Mouse (Mus musculus) CH12.LX (cell line): ENCODE measurements around the gene Actl6b. TPM values are rescaled to one million over a fixed set of nuclear protein-coding genes. Genes with fewer than 3 reads are reported as not detected.

Source experiments
- DNase-seq: peaks from one replicate; pipeline ENCODE4 v3.0.0-alpha.2; 2013; ENCODE audit errors: extremely low read depth
- H3K27ac ChIP-seq: 2 replicates; pipeline ENCODE4 v1.5.1; 2012; ENCODE audit warnings: low read depth, mild to moderate bottlenecking, control low read depth, moderate library complexity; ENCODE audit not compliant: insufficient read depth
- H3K27me3 ChIP-seq: replicated peaks from 2 replicates; pipeline ENCODE3; 2012; ENCODE audit warnings: inconsistent platforms
- H3K36me3 ChIP-seq, 2 experiments: replicated peaks in 1 of 2; 2 replicates each; pipeline versions ENCODE3 to v1.6.1; 2012; ENCODE audit warnings: inconsistent platforms in 1 of 2, low read length in 1 of 2, mild to moderate bottlenecking in 1 of 2, mixed read lengths in 1 of 2, moderate library complexity in 1 of 2; ENCODE audit not compliant: control insufficient read depth in 1 of 2, insufficient read depth in 1 of 2
- H3K4me1 ChIP-seq, 2 experiments: 2 replicates each; pipeline ENCODE4 v1.6.1; 2012; ENCODE audit warnings: inconsistent platforms in 1 of 2, moderate library complexity in 1 of 2; ENCODE audit not compliant: insufficient read depth in 2 of 2, control insufficient read depth in 1 of 2
- H3K4me2 ChIP-seq: 2 replicates; pipeline ENCODE4 v1.6.1; 2012; ENCODE audit warnings: low read depth, mild to moderate bottlenecking, control low read depth; ENCODE audit not compliant: poor library complexity, insufficient read depth, severe bottlenecking
- H3K4me3 ChIP-seq, 3 experiments: fragments of 150-350 bp in 1 of 3; sonication (generic) in 1 of 3; replicated peaks in 1 of 3; 2 replicates each; pipeline versions ENCODE3 to v1.5.1; 2011 to 2012; ENCODE audit warnings: low read depth in 2 of 3, low read length in 2 of 3, mild to moderate bottlenecking in 2 of 3, moderate library complexity in 2 of 3, control low read depth in 1 of 3, improper control_type of control experiment in 1 of 3, inconsistent platforms in 1 of 3, mixed read lengths in 1 of 3; ENCODE audit not compliant: poor library complexity in 1 of 3
- H3K79me2 ChIP-seq: replicated peaks from 2 replicates; pipeline ENCODE4 v1.6.1; 2012; ENCODE audit warnings: mild to moderate bottlenecking, moderate library complexity; ENCODE audit not compliant: control insufficient read depth, poor library complexity, insufficient read depth, severe bottlenecking; ENCODE audit errors: extremely low read depth
- H3K9ac ChIP-seq: 2 replicates; pipeline ENCODE4 v1.6.1; 2012; ENCODE audit warnings: low read depth, mild to moderate bottlenecking, control low read depth, moderate library complexity; ENCODE audit not compliant: insufficient read depth
- H3K9me3 ChIP-seq: replicated peaks from 2 replicates; pipeline ENCODE3; 2012; ENCODE audit warnings: low read length, inconsistent platforms, mixed read lengths
- BHLHE40 ChIP-seq: IDR thresholded peaks from 2 replicates; pipeline ENCODE4 v1.6.1; 2011; ENCODE audit warnings: mild to moderate bottlenecking, low read depth, low read length, improper control_type of control experiment
- CHD1 ChIP-seq: IDR thresholded peaks from 2 replicates; pipeline ENCODE4 v1.6.1; 2012; ENCODE audit warnings: low read depth, low read length, improper control_type of control experiment, inconsistent platforms
- CHD2 ChIP-seq: IDR thresholded peaks from 2 replicates; pipeline ENCODE4 v1.6.1; 2011; ENCODE audit warnings: low read length, improper control_type of control experiment
- ELF1 ChIP-seq: IDR thresholded peaks from 2 replicates; pipeline ENCODE4 v1.6.1; 2014; ENCODE audit warnings: low read depth, mild to moderate bottlenecking, inconsistent platforms, low read length, improper control_type of control experiment
- HCFC1 ChIP-seq: IDR thresholded peaks from 2 replicates; pipeline ENCODE4 v1.6.1; 2012; ENCODE audit warnings: low read depth, mild to moderate bottlenecking, inconsistent platforms, low read length, improper control_type of control experiment
- IRF4 ChIP-seq: IDR thresholded peaks from 2 replicates; pipeline ENCODE4 v1.6.1; 2014; ENCODE audit warnings: low read depth, mild to moderate bottlenecking, inconsistent platforms, low read length, improper control_type of control experiment
- MAFK ChIP-seq: IDR thresholded peaks from 2 replicates; pipeline ENCODE4 v1.6.1; 2011; ENCODE audit warnings: low read length, improper control_type of control experiment; ENCODE audit not compliant: insufficient replicate concordance
- MAZ ChIP-seq: IDR thresholded peaks from 2 replicates; pipeline ENCODE4 v1.6.1; 2012; ENCODE audit warnings: low read depth, mild to moderate bottlenecking, inconsistent platforms, low read length, improper control_type of control experiment, moderate library complexity
- MEF2A ChIP-seq: IDR thresholded peaks from 2 replicates; pipeline ENCODE4 v1.6.1; 2014; ENCODE audit warnings: low read depth, mild to moderate bottlenecking, inconsistent platforms, low read length, improper control_type of control experiment, borderline replicate concordance
- NRF1 ChIP-seq: IDR thresholded peaks from 2 replicates; pipeline ENCODE4 v1.6.1; 2014; ENCODE audit warnings: low read depth, mild to moderate bottlenecking, inconsistent platforms, low read length, improper control_type of control experiment, moderate library complexity
- PAX5 ChIP-seq: IDR thresholded peaks from 2 replicates; pipeline ENCODE4 v1.6.1; 2012; ENCODE audit warnings: low read length, inconsistent platforms, mixed read lengths
- POLR2A ChIP-seq: IDR thresholded peaks from 2 replicates; pipeline ENCODE4 v1.6.1; 2011; ENCODE audit warnings: low read depth, mild to moderate bottlenecking, improper control_type of control experiment, low read length
- POLR2AphosphoS2 ChIP-seq: IDR thresholded peaks from 2 replicates; pipeline ENCODE4 v1.6.1; 2011; ENCODE audit warnings: low read depth, low read length, improper control_type of control experiment
- SIN3A ChIP-seq: IDR thresholded peaks from 2 replicates; pipeline ENCODE4 v1.6.1; 2012; ENCODE audit warnings: low read length, improper control_type of control experiment, inconsistent platforms
- SMC3 ChIP-seq: IDR thresholded peaks from 2 replicates; pipeline ENCODE4 v1.6.1; 2011; ENCODE audit warnings: low read depth, low read length, improper control_type of control experiment
- TCF12 ChIP-seq: IDR thresholded peaks from 2 replicates; pipeline ENCODE4 v1.6.1; 2014; ENCODE audit warnings: low read depth, mild to moderate bottlenecking, inconsistent platforms, low read length, improper control_type of control experiment
- USF1 ChIP-seq: IDR thresholded peaks from 2 replicates; pipeline ENCODE4 v1.6.1; 2014; ENCODE audit warnings: low read depth, mild to moderate bottlenecking, inconsistent platforms, low read length, improper control_type of control experiment
- USF2 ChIP-seq: conservative IDR thresholded peaks from 2 replicates; pipeline ENCODE4 v1.6.1; 2011; ENCODE audit warnings: low read depth, low read length, improper control_type of control experiment
- ZC3H11A ChIP-seq: IDR thresholded peaks from 2 replicates; pipeline ENCODE4 v1.6.1; 2012; ENCODE audit warnings: low read depth, mild to moderate bottlenecking, inconsistent platforms, low read length, improper control_type of control experiment
- ZKSCAN1 ChIP-seq: IDR thresholded peaks from 2 replicates; pipeline ENCODE4 v1.6.1; 2012; ENCODE audit warnings: low read depth, inconsistent platforms, low read length, improper control_type of control experiment, borderline replicate concordance
- ZMIZ1 ChIP-seq: IDR thresholded peaks from 2 replicates; pipeline ENCODE4 v1.6.1; 2012; ENCODE audit warnings: low read depth, mild to moderate bottlenecking, inconsistent platforms, low read length, improper control_type of control experiment
- ZNF384 ChIP-seq: IDR thresholded peaks from 2 replicates; pipeline ENCODE4 v1.6.1; 2012; ENCODE audit warnings: low read depth, low read length, improper control_type of control experiment, inconsistent platforms
- dilution Hi-C: fragments of 300-500 bp; cut with MboI; formaldehyde crosslinking; loops from 2 replicates; pipeline ENCODE4 v1.14.3; 2020; ENCODE audit warnings: low sequenced_read_pairs; ENCODE audit not compliant: extremely low pct_unique_long_range_greater_than_20kb, extremely low pct_ligation_motif_present
- in situ Hi-C: fragments of 300-500 bp; cut with MboI; formaldehyde crosslinking; loops from 3 replicates; pipeline ENCODE4 v1.14.3; 2019; ENCODE audit warnings: low sequenced_read_pairs, low pct_ligation_motif_present, low pct_unique_long_range_greater_than_20kb, mixed read lengths
- polyA plus RNA-seq: library from polyadenylated mRNA; unstranded; fragments of >175 nt; gene quantifications from 2 replicates; pipeline ENCODE4 v1.2.1, GENCODE M21; 2012; ENCODE audit warnings: low read depth; ENCODE audit not compliant: insufficient read length
- total RNA-seq, 2 experiments: library from RNA; depleted of rRNA; stranded (reverse); fragments of 300-350 nt in 1 of 2; fragments of >200 nt in 1 of 2; gene quantifications; 2 replicates each; pipeline ENCODE4 v1.2.3; 2012 to 2014

Actl6b gene
- total and polyA plus RNA-seq, 3 experiments, result not detected

- Histone ChIP-seq H3K9ac (no peak overlapping the region), H3K79me2 (peaks cover 2% of the 10 kb centered on the region; the same call in 1 of the 2 replicates), H3K4me1 (peaks cover 12 to 19% of the 10 kb centered on the region in 2 experiments), H3K4me3 (no peak overlapping the region), H3K4me2 (no peak overlapping the region), H3K36me3 (peaks cover 12 to 22% of the 10 kb centered on the region in 2 experiments), H3K9me3 (no peaks in the 10 kb centered on the region), H3K27ac (no peak overlapping the region), H3K27me3 (no peaks in the 10 kb centered on the region)
- dilution Hi-C loops (no loop called here), in situ Hi-C loops (no loop called here)
- no peak for DNase-seq
- TF ChIP-seq CHD2 (no peak), PAX5 (no peak), ZC3H11A (no peak), MAZ (no peak), SMC3 (no peak), ZNF384 (no peak), POLR2A (no peak), BHLHE40 (no peak), ELF1 (no peak), IRF4 (no peak), NRF1 (no peak), SIN3A (no peak), ZKSCAN1 (no peak)
These were observed 44.3 kb downstream of the Actl6b start for GRCm38 (mm10) chr5:137597625-137598024.

- in situ Hi-C loops, result no loop called here
- TF ChIP-seq ZMIZ1, result no peak
- no peak for TF ChIP-seq ELF1
- TF ChIP-seq HCFC1, result no peak
- no peak for TF ChIP-seq USF2
- TF ChIP-seq CHD1, result no peak
- no peak for TF ChIP-seq MAFK
- TF ChIP-seq SIN3A, result no peak
- TF ChIP-seq NRF1, result no peak
- no peak for TF ChIP-seq MEF2A
- no peak for TF ChIP-seq MAZ
- TF ChIP-seq ZKSCAN1, result no peak
- TF ChIP-seq POLR2AphosphoS2, result no peak
- TF ChIP-seq TCF12, result no peak
- TF ChIP-seq USF1, result no peak
- no peak for TF ChIP-seq ZC3H11A
- Histone ChIP-seq H3K27me3 (no peaks in the 10 kb centered on the region), H3K4me1 (peaks cover 13 to 24% of the 10 kb centered on the region in 2 experiments), H3K9ac (no peak overlapping the region), H3K4me3 (no peak overlapping the region), H3K4me2 (no peak overlapping the region), H3K79me2 (peaks cover 3% of the 10 kb centered on the region; the same call in 1 of the 2 replicates), H3K9me3 (no peaks in the 10 kb centered on the region), H3K27ac (no peak overlapping the region), H3K36me3 (peaks cover 12 to 22% of the 10 kb centered on the region in 2 experiments)
- dilution Hi-C loops, result no loop called here
- no peak for DNase-seq
These were observed 44.9 kb downstream of the Actl6b start for GRCm38 (mm10) chr5:137598100-137598826.
